Mouse (Mus musculus): ENCODE measurements at regions not wholly inside any gene's neighbourhood (a gene's known extent, or its start where the extent isn't known, plus 50 kb on each side); places are given as distances from the start of the nearest gene placed in this dataset.

DNA sequence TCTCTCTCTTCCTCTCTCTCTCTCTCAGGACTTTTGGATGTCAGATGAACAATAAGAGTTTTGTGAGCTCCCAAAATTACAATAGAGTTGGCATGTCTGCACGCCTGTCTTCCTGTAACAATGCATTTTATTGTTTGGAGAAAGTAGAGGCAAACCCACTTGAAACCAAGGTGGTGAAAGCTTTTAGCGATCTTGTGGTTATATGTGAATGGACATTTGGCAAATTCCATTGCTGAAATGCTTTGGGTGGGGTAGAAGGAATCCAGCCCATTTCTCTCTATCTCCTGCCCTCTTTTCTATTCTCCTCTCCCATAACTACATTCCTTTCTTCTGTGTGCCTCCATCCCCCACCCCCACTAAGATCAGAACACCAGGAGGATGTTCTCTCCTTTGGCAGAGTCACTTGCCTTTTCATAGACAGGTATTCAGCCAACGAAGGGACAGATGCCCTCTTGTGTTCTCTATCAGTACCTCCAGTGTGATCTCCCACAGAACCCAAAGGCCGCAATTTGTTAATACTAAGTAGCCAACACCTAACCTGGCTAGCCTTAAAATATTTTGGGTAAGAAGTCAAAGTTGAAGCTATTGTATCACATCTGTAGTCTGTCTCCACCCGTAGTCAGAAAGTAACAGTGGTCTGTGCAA lies 542.9 kb downstream of the Lmo4 start:
- TF ChIP-seq EP300 (IDR thresholded peaks at IDR 0.05) (no peak), CTCF (IDR thresholded peaks at IDR 0.05) (no peak)

Data from lung, postnatal 0 days (tissue).